Mouse (Mus musculus): ENCODE results near the gene Efcab12.

GRCm38 (mm10) chr6:115801811-115802210, 36.4 kb downstream of the Efcab12 start:
- TF ChIP-seq CHD1 (IDR thresholded peaks at IDR 0.05; ENCODE audit: low read depth, low read length) (no peak), CTCF (IDR thresholded peaks at IDR 0.05 in 2 of 3, conservative IDR thresholded peaks at IDR 0.05 in 1 of 3; ENCODE audit: control insufficient read depth in 1 of 3, insufficient read depth in 1 of 3, low read depth in 2 of 3, low read length in 3 of 3, poor library complexity in 1 of 3, severe bottlenecking in 1 of 3) (no peak), POLR2A (IDR thresholded peaks at IDR 0.05; ENCODE audit: control insufficient read depth in 1 of 2, insufficient read depth in 1 of 2, low read depth in 1 of 2, low read length in 2 of 2, poor library complexity in 1 of 2) (no peak), UBTF (IDR thresholded peaks at IDR 0.05; ENCODE audit: borderline replicate concordance, insufficient read depth, low read depth, low read length) (no peak), EP300 (IDR thresholded peaks at IDR 0.05; ENCODE audit: low read depth in 1 of 2, low read length in 2 of 2) (no peak), ZC3H11A (IDR thresholded peaks at IDR 0.05; ENCODE audit: low read depth, low read length) (no peak)

All from MEL (cell line).